Mouse (Mus musculus) cortical plate, adult 2 months (tissue): ENCODE measurements around the gene Aldh18a1.

Experiments
- CTCF ChIP-seq: fragments of 200-500 bp; IDR thresholded peaks from 2 replicates; pipeline ENCODE4 v1.5.1; 2011; ENCODE audit warnings: mild to moderate bottlenecking, control low read depth, low read length; ENCODE audit not compliant: insufficient read depth; ENCODE audit errors: extremely low read depth
- POLR2A ChIP-seq: fragments of 200-500 bp; IDR thresholded peaks from 2 replicates; pipeline ENCODE4 v1.6.1; 2011; ENCODE audit warnings: mild to moderate bottlenecking, low read length, control low read depth; ENCODE audit not compliant: insufficient read depth; ENCODE audit errors: extremely low read depth

DNA sequence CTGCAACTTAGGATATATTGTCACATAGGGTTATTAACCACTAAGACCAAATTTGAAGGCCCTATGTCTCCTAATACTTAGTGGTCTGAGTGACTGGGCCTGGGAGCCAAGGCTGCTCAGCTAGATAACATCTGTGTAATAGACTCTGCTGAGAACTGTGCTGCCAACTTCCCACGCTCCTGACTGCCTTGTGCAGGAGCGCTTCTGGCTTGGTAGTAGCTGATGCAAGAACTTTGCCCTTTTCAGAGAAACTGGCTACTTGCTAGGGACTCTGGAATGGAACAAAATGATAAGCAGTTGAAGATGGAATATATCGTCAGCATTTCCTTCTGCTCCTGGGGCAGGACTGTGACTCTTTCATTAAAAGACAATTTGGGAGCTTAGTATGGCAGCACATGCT is 7.0 kb upstream of the Aldh18a1 start:
- TF ChIP-seq CTCF (no peak), POLR2A (no peak)
